Mouse (Mus musculus): ENCODE results near the gene Alpi. TPM values are rescaled to one million over a fixed set of nuclear protein-coding genes. Genes with fewer than 3 reads are reported as not detected.

Gene Alpi
- polyA plus RNA-seq (2014; fragmentation: Nextera tagmentation; extraction: Ambion mirVana), result not detected in 2 replicates

- no peak for TF ChIP-seq CTCF (IDR thresholded peaks at IDR 0.05; ENCODE audit: low read depth)
- DNase-seq, result no peak
- WGBS, result 92% methylated on average over 1 of the region's 1 CpGs
- H3K27me3 ChIP-seq (ENCODE audit: insufficient read depth, low read length), result no peaks in the 10 kb centered on the region
- no peak within 1 kb of the TSS for H3K27ac ChIP-seq (ENCODE audit: low read depth)
- H3K9ac ChIP-seq, result no peak within 1 kb of the TSS
- no peaks in the 10 kb centered on the region for H3K4me1 ChIP-seq (ENCODE audit: insufficient read depth)
- H3K9me3 ChIP-seq (ENCODE audit: low read depth, low read length), result no peaks in the 10 kb centered on the region
- no peak within 1 kb of the TSS for H3K4me2 ChIP-seq
- H3K36me3 ChIP-seq (ENCODE audit: insufficient read depth), result no peaks in the 10 kb centered on the region
- no peak within 1 kb of the TSS for H3K4me3 ChIP-seq (ENCODE audit: low read depth, low read length)
- ATAC-seq (ENCODE audit: insufficient read depth), result no peak
Observed at GRCm38 (mm10) chr1:87101411-87101810, at the start of gene Alpi. Gene Alpi, minus strand, starts transcription at chr1:87101606.

DNA sequence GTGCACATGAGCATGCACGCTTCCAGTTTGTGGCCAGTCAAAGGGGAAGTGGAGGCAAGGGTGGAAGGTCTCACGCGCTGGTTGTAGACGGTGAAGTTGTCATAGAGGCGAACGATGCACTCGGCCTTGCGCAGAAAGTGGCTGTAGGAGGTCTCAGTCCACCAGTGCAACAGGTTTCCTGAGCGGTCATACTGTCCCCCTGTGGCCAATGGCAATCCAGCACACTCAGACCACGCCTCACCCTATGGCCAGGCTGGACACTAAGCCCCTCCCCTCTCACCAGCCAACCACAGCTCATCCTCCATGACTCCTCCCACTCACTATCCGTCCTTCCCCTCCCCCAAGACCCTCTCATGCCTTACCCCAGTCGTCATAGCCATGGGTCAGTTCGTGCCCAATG, 48.0 kb upstream of the Alpi start:
- Histone ChIP-seq H3K27me3 (ENCODE audit: insufficient read depth, low read length) (peaks cover 47% of the 10 kb centered on the region), H3K4me1 (ENCODE audit: insufficient read depth) (no peaks in the 10 kb centered on the region), H3K9ac (no peak overlapping the region), H3K4me3 (ENCODE audit: low read depth, low read length) (no peak overlapping the region), H3K27ac (ENCODE audit: low read depth) (no peak overlapping the region), H3K36me3 (ENCODE audit: insufficient read depth) (no peaks in the 10 kb centered on the region), H3K4me2 (no peak overlapping the region), H3K9me3 (ENCODE audit: low read depth, low read length) (no peaks in the 10 kb centered on the region)
- WGBS, result 28% methylated on average over 13 of the region's 13 CpGs
- TF ChIP-seq CTCF (IDR thresholded peaks at IDR 0.05; ENCODE audit: low read depth), result no peak
- no peak for DNase-seq
- 0 out of 2 replicates have a peak, but pooled peaks have one; percentile 30 for ATAC-seq (ENCODE audit: insufficient read depth)

- 75% methylated on average over 10 of the region's 10 CpGs for WGBS
- TF ChIP-seq CTCF (IDR thresholded peaks at IDR 0.05; ENCODE audit: low read depth), result no peak
Observed at GRCm38 (mm10) chr1:87143141-87143540, 41.7 kb upstream of the Alpi start.

DNA sequence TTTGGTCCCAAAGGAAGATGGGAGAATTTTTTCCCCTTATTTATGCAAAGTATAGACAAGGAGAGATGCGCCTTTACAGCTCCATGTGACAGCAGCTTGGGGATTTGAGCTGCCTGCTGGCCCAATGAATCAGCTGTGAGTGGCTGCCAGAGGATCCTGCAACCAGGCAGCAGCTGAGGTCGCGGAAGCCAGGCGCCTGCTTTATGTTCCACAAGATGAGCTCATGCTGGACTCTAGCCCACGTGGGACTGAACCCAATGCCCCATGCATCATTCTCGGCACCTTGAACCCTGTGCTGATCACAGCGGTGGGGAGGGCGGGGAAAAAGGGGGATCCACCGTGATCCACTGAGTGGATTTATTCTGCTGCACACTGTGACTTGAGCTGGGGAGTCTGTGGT, 41.0 kb upstream of the Alpi start:
- no peaks in the 10 kb centered on the region for H3K27me3 ChIP-seq (ENCODE audit: insufficient read depth, low read length)
- no peaks in the 10 kb centered on the region for H3K4me1 ChIP-seq (ENCODE audit: insufficient read depth)
- H3K4me2 ChIP-seq, result no peak overlapping the region
- DNase-seq (no peak), ATAC-seq (ENCODE audit: insufficient read depth) (no peak)
- no peaks in the 10 kb centered on the region for H3K36me3 ChIP-seq (ENCODE audit: insufficient read depth)
- no peak overlapping the region for H3K27ac ChIP-seq (ENCODE audit: low read depth)
- 58% methylated on average over 9 of the region's 9 CpGs for WGBS
- no peak overlapping the region for H3K9ac ChIP-seq
- no peak overlapping the region for H3K4me3 ChIP-seq (ENCODE audit: low read depth, low read length)
- no peak for TF ChIP-seq CTCF (IDR thresholded peaks at IDR 0.05; ENCODE audit: low read depth)
- no peaks in the 10 kb centered on the region for H3K9me3 ChIP-seq (ENCODE audit: low read depth, low read length)

More at GRCm38 (mm10) chr1:87143141-87143540, 41.7 kb upstream of the Alpi start:
- no peak overlapping the region for H3K9ac ChIP-seq
- no peak for ATAC-seq (ENCODE audit: insufficient read depth)
- H3K27ac ChIP-seq (ENCODE audit: low read depth), result no peak overlapping the region
- H3K4me2 ChIP-seq, result no peak overlapping the region
- H3K4me1 ChIP-seq (ENCODE audit: insufficient read depth), result no peaks in the 10 kb centered on the region
- no peaks in the 10 kb centered on the region for H3K9me3 ChIP-seq (ENCODE audit: low read depth, low read length)
- no peak for DNase-seq
- H3K36me3 ChIP-seq (ENCODE audit: insufficient read depth), result no peaks in the 10 kb centered on the region
- no peak overlapping the region for H3K4me3 ChIP-seq (ENCODE audit: low read depth, low read length)
- no peaks in the 10 kb centered on the region for H3K27me3 ChIP-seq (ENCODE audit: insufficient read depth, low read length)

- Histone ChIP-seq H3K9ac (no peak overlapping the region), H3K36me3 (ENCODE audit: insufficient read depth) (no peaks in the 10 kb centered on the region), H3K4me2 (no peak overlapping the region), H3K27ac (ENCODE audit: low read depth) (no peak overlapping the region), H3K4me3 (ENCODE audit: low read depth, low read length) (no peak overlapping the region), H3K27me3 (ENCODE audit: insufficient read depth, low read length) (no peaks in the 10 kb centered on the region), H3K9me3 (ENCODE audit: low read depth, low read length) (no peaks in the 10 kb centered on the region), H3K4me1 (ENCODE audit: insufficient read depth) (no peaks in the 10 kb centered on the region)
- 84% methylated on average over 4 of the region's 4 CpGs for WGBS
- TF ChIP-seq CTCF (IDR thresholded peaks at IDR 0.05; ENCODE audit: low read depth), result no peak
- ATAC-seq (ENCODE audit: insufficient read depth) (no peak), DNase-seq (no peak)
Observed at GRCm38 (mm10) chr1:87141550-87141949, 40.1 kb upstream of the Alpi start.

DNA sequence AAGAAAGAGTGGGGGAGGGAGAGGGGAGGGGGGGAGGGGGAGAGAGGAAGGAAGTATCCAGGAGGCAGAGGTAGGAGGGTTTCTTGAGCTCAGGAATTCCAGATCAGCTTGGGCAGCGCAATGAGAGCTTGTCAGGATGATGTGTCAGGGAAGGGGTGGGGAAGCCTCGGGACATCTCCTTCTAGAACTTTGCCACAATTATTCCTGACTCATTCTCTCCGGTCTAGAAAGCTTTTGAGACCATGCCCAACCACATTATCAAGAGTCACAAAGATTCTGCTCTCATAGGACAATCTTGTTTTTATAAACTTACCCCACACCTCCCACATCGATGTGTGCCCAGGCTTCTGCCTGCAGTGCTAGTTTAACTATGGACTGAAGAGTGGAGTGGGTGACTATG, 30.4 kb upstream of the Alpi start:
- peaks cover 26% of the 10 kb centered on the region for H3K27me3 ChIP-seq (ENCODE audit: insufficient read depth, low read length)
- no peak overlapping the region for H3K9ac ChIP-seq
- no peak for ATAC-seq (ENCODE audit: insufficient read depth)
- H3K9me3 ChIP-seq (ENCODE audit: low read depth, low read length), result no peaks in the 10 kb centered on the region
- H3K36me3 ChIP-seq (ENCODE audit: insufficient read depth), result no peaks in the 10 kb centered on the region
- no peak for DNase-seq
- H3K4me1 ChIP-seq (ENCODE audit: insufficient read depth), result no peaks in the 10 kb centered on the region
- no peak for TF ChIP-seq CTCF (IDR thresholded peaks at IDR 0.05; ENCODE audit: low read depth)
- no peak overlapping the region for H3K4me3 ChIP-seq (ENCODE audit: low read depth, low read length)
- no peak overlapping the region for H3K27ac ChIP-seq (ENCODE audit: low read depth)
- WGBS, result 72% methylated on average over 4 of the region's 4 CpGs
- H3K4me2 ChIP-seq, result no peak overlapping the region

GRCm38 (mm10) chr1:87127206-87128030, 26.0 kb upstream of the Alpi start:
- H3K4me2 ChIP-seq, result no peak overlapping the region
- DNase-seq (no peak), ATAC-seq (ENCODE audit: insufficient read depth) (no peak)
- H3K36me3 ChIP-seq (ENCODE audit: insufficient read depth), result no peaks in the 10 kb centered on the region
- 9% methylated on average over 43 of the region's 43 CpGs for WGBS
- H3K4me1 ChIP-seq (ENCODE audit: insufficient read depth), result no peaks in the 10 kb centered on the region
- no peak overlapping the region for H3K9ac ChIP-seq
- peaks cover 32% of the 10 kb centered on the region for H3K27me3 ChIP-seq (ENCODE audit: insufficient read depth, low read length)
- TF ChIP-seq CTCF (IDR thresholded peaks at IDR 0.05; ENCODE audit: low read depth), result no peak
- no peaks in the 10 kb centered on the region for H3K9me3 ChIP-seq (ENCODE audit: low read depth, low read length)
- H3K27ac ChIP-seq (ENCODE audit: low read depth), result no peak overlapping the region
- H3K4me3 ChIP-seq (ENCODE audit: low read depth, low read length), result no peak overlapping the region
